Mouse (Mus musculus): ENCODE measurements around the gene Cryzl1. TPM values are rescaled to one million over a fixed set of nuclear protein-coding genes. Genes with fewer than 3 reads are reported as not detected.

The Cryzl1 gene
- polyA plus RNA-seq (2015; fragmentation: Nextera tagmentation; extraction: Ambion mirVana) = 61.5 and 65.9 TPM in 2 replicates

DNA sequence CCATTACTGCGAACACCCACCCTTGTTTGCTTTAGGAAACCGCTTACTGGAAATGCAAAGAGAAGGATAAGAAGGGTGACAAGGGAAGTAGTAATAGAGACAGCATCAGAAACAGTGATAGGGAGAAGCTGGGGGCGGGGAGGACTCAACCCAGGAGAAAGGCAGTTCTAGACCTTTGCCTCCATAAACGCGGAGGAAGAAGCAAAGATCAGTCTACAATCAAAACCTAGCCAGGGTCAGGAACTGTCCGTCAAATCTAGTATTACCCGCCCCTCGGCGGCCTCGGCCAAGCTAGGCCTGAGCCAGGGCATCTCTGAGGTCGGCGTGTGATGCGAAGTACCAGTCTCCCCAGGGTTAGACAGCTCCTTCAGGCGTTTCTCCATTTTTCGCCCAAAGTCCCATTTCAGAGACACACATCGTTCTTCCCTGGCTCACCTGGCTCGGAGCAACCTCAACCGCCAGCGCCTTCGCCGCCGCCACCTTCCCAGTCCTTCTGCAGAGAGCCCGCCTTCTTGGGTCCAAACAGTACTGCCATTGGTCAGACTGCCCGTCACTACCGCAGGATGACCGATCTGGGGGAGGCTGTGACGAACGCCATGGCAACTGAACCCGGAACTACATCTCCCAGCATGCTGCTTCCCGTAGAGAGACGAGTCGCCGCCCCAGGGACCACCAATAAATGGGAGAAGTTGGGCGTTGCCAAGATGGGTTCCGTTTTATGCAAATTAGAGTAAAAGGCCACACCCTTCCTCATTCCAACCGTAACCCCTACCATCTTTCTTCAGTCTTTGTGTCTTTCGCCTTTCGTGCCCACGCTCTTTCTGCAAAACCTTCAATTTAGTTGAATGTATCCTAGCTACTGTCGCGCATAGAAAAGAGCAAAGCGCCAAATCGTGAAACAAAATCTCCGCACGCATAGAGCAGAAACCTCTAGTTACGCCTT, at the start of gene Cryzl1:
TSS of gene Cryzl1 (minus strand) at position 853 of the 943 bp plus-strand sequence.
- Histone ChIP-seq H3K27me3 (no peaks in the 10 kb centered on the region), H3K36me3 (peaks cover 3% of the 10 kb centered on the region; the same call in 1 of the 2 replicates), H3K27ac (peak within 1 kb of the TSS; percentile 96), H3K9ac (peak within 1 kb of the TSS; percentile 85), H3K9me3 (no peaks in the 10 kb centered on the region), H3K4me1 (peaks cover 20% of the 10 kb centered on the region), H3K4me3 (peak within 1 kb of the TSS; percentile 85), H3K4me2 (peak within 1 kb of the TSS; percentile 68)
- peak; percentile 95 for ATAC-seq (ENCODE audit: insufficient number of reproducible peaks, low FRiP score, low TSS enrichment, low read depth)
- WGBS = under 1% methylated on average over 46 of the region's 46 CpGs

DNA sequence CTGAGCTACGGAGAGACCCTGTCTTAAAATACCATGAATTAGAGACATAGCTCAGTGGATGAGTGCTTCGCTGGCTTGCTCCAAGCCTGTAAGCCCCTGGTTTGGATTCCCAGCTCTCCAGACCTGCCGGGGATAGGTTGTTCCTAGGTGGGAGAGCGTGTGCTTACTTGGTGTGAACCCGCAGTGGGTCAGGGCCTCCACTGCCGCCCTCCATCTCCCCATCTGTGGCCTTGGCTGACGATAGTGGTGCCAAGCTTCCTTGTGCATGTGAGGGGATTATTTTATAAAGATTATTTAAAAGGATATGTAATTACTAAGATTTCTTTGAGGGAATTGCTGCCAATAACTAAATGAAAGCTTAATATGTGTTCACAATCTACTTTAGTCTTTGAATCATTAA, 43.8 kb upstream of the Cryzl1 start:
- WGBS = 78% methylated on average over 7 of the region's 7 CpGs
- Histone ChIP-seq H3K36me3 (no peaks in the 10 kb centered on the region), H3K9me3 (no peaks in the 10 kb centered on the region), H3K4me2 (no peak overlapping the region), H3K4me3 (no peak overlapping the region), H3K4me1 (no peaks in the 10 kb centered on the region), H3K27me3 (no peaks in the 10 kb centered on the region), H3K9ac (no peak overlapping the region), H3K27ac (no peak overlapping the region)
- ATAC-seq (ENCODE audit: insufficient number of reproducible peaks, low FRiP score, low TSS enrichment, low read depth) = no peak

DNA sequence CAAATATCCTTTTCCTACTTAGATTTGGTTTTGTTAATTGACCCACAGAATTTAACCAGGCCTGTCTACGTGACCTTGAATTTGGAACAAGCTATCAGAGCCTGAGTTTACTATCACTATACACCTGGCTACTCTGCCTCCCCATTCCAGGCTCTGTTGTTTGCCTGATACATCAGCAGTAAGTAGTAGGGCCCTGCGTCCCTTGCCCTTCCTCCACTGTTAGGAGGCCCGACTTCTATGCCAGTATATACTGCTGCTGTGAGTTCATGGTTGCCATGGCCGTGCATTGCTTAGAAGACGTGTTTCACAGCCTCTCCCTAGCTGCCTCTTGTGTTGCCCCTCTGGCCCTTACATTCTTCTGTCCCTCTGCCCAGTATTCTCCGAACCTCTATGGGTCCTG, 42.6 kb upstream of the Cryzl1 start:
- H3K27me3 ChIP-seq = no peaks in the 10 kb centered on the region
- H3K27ac ChIP-seq = no peak overlapping the region
- no peak overlapping the region for H3K9ac ChIP-seq
- 86% methylated on average over 6 of the region's 6 CpGs for WGBS
- no peak for ATAC-seq (ENCODE audit: insufficient number of reproducible peaks, low FRiP score, low TSS enrichment, low read depth)
- no peak overlapping the region for H3K4me2 ChIP-seq
- H3K9me3 ChIP-seq = no peaks in the 10 kb centered on the region
- no peak overlapping the region for H3K4me3 ChIP-seq
- peaks cover 10% of the 10 kb centered on the region for H3K4me1 ChIP-seq
- no peaks in the 10 kb centered on the region for H3K36me3 ChIP-seq

DNA sequence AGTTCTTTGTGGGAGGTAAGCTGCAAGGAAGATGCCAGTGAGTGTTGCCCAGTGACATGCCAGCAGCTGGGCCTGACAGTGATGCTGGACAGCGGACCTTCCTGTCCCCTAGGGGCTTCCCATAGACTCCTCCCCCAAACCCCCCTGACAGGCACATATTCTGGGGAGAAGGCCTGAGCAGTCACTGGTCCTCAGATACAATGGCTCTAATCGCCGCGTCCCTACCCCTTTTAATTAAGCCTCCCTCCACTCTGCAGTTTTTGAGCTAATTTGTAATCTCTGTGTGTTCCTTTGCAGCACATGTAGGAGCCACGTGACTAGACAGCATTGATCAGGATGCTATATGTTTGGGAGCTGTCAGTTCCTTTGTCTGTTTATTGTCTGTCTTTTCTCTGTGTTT, 41.9 kb upstream of the Cryzl1 start:
- Histone ChIP-seq H3K9ac (no peak overlapping the region), H3K27me3 (no peaks in the 10 kb centered on the region), H3K27ac (no peak overlapping the region), H3K36me3 (no peaks in the 10 kb centered on the region), H3K9me3 (no peaks in the 10 kb centered on the region), H3K4me3 (no peak overlapping the region), H3K4me2 (no peak overlapping the region), H3K4me1 (peaks cover 13% of the 10 kb centered on the region)
- ATAC-seq (ENCODE audit: insufficient number of reproducible peaks, low FRiP score, low TSS enrichment, low read depth) = no peak
- WGBS = 69% methylated on average over 5 of the region's 5 CpGs

DNA sequence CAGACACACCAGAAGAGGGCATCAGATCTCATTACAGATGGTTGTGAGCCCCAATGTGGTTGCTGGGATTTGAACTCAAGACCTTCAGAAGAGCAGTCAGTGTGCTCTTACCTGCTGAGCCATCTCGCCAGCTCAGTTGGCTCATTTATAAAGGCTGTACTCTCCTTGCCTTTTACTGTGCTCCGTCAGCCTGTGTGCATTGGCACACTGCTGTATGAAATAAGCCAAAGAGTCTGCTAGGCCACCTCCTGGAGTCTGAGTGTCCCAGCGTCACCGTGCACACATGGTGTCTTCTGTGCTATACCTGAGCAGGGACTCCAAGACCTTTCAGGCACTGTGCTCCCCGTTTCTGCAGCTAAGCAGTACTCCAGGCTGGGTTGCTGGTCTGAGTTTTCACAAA, 41.1 kb upstream of the Cryzl1 start:
- Histone ChIP-seq H3K27me3 (no peaks in the 10 kb centered on the region), H3K27ac (no peak overlapping the region), H3K4me2 (no peak overlapping the region), H3K4me3 (no peak overlapping the region), H3K4me1 (peaks cover 13% of the 10 kb centered on the region), H3K9me3 (no peaks in the 10 kb centered on the region), H3K36me3 (no peaks in the 10 kb centered on the region), H3K9ac (no peak overlapping the region)
- ATAC-seq (ENCODE audit: insufficient number of reproducible peaks, low FRiP score, low TSS enrichment, low read depth) = no peak
- WGBS = 80% methylated on average over 5 of the region's 5 CpGs

DNA sequence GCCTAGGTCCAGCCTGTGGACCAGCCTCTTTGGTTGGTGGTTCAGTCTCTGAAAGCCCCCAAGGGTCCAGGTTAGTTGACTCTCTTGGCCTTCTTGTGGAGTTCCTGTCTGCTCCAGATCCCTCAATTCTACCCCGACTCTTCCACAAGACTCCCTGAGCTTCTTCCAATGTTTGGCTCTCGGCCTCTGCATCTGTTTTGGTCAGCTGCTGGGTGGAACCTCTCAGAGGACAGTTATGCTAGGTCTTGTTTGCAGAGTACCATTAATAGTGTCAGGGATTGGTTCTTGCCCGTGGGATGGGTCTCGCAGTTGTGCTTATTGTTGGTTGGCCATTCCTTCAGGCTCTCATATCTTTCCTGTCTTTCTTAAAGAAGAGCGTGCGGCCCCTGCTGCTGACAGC, 39.8 kb upstream of the Cryzl1 start:
- no peaks in the 10 kb centered on the region for H3K9me3 ChIP-seq
- H3K4me2 ChIP-seq = no peak overlapping the region
- peaks cover 20% of the 10 kb centered on the region for H3K4me1 ChIP-seq
- WGBS = 89% methylated on average over 6 of the region's 6 CpGs
- H3K4me3 ChIP-seq = no peak overlapping the region
- no peak overlapping the region for H3K27ac ChIP-seq
- ATAC-seq (ENCODE audit: insufficient number of reproducible peaks, low FRiP score, low TSS enrichment, low read depth) = no peak
- H3K9ac ChIP-seq = no peak overlapping the region
- no peaks in the 10 kb centered on the region for H3K27me3 ChIP-seq
- no peaks in the 10 kb centered on the region for H3K36me3 ChIP-seq

DNA sequence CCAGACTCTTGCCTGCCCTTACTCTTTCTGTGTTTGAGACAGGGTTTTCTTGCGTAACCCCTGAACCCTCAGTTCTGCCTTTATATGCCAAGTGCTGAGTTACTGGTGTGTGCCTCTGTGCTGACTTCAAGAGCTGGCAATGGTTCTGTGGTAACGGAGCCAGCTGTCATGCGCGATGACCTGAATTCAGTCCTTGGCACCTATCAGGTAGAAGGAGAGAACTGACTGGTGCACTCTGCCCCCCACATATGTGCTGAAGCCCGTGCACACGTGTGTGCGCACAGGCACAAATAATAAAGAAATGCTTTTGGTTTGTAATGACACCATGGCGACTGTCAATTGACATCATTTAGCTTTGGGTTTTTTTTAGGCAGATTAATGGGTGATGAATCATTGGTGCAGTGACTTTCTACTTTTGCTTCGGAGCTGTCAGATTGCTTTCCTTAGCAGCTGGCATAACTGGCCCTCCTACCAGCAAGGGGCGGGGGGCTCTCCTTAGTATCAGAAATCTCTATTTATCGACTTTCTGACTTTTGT, 38.5 kb upstream of the Cryzl1 start:
- WGBS = 77% methylated on average over 11 of the region's 11 CpGs
- no peak for ATAC-seq (ENCODE audit: insufficient number of reproducible peaks, low FRiP score, low TSS enrichment, low read depth)
- H3K4me1 ChIP-seq = peaks cover 20% of the 10 kb centered on the region

DNA sequence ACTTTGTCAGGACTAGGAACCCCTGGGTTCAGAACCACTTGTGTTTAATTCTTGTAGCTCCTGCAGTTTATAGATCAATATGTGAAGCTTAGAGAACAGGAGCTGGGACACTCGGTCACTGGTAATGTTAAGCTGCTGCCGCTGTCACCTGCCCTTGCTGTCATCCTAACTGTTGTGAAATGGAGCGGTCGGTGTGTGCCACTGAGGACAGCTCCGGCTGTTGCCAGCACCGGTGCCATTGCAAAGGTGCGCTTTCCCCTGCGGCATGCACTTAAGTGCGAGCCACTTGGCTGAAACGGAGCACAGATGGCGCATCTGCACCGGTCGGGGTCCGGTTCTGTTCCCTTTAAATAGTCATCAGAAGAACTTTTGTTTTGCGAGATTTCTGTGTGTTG, 37.0 kb upstream of the Cryzl1 start:
- Histone ChIP-seq H3K9ac (no peak overlapping the region), H3K9me3 (no peaks in the 10 kb centered on the region), H3K27me3 (no peaks in the 10 kb centered on the region), H3K4me1 (peaks cover 20% of the 10 kb centered on the region), H3K4me3 (no peak overlapping the region), H3K36me3 (no peaks in the 10 kb centered on the region), H3K27ac (no peak overlapping the region), H3K4me2 (no peak overlapping the region)
- ATAC-seq (ENCODE audit: insufficient number of reproducible peaks, low FRiP score, low TSS enrichment, low read depth) = no peak
- 81% methylated on average over 15 of the region's 15 CpGs for WGBS

More for the DNA sequence above, 38.5 kb upstream of the Cryzl1 start:
- no peak overlapping the region for H3K9ac ChIP-seq
- H3K4me2 ChIP-seq = no peak overlapping the region
- H3K27ac ChIP-seq = no peak overlapping the region
- H3K36me3 ChIP-seq = no peaks in the 10 kb centered on the region
- no peak overlapping the region for H3K4me3 ChIP-seq
- H3K9me3 ChIP-seq = no peaks in the 10 kb centered on the region
- no peaks in the 10 kb centered on the region for H3K27me3 ChIP-seq

DNA sequence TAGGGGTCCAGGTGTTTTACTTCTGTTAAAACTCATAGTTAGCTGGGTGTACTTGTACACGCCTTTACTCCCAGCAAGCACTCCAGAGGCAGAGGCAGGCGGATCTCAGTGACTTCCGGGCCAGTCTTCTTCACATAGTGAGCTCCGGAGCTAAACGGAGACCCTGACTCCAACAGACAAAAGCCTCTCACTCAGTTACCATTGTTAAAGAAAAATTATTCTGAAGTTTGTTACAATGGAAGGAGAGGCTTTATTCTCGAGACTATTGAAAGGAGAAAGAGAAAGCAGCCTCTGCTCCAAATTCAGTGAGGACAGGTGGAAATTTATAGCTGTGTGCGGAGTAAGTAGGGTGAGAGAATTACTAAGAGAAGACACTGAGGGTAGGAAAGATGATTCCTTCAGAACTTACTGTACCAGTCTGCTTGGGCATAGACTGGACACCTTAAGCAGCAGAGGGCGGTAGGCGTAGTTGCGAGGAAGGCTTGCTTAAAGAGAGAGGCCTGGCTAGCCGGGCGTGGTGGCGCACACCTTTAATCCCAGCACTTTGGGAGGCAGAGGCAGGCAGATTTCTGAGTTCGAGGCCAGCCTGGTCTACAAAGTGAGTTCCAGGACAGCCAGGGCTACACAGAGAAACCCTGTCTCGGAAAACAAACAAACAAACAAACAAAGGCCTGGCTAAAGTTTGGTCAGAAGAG, 36.5 kb upstream of the Cryzl1 start:
- Histone ChIP-seq H3K4me3 (no peak overlapping the region), H3K27me3 (no peaks in the 10 kb centered on the region), H3K36me3 (no peaks in the 10 kb centered on the region), H3K4me2 (no peak overlapping the region), H3K9ac (no peak overlapping the region), H3K27ac (no peak overlapping the region), H3K9me3 (no peaks in the 10 kb centered on the region), H3K4me1 (peaks cover 20% of the 10 kb centered on the region)
- ATAC-seq (ENCODE audit: insufficient number of reproducible peaks, low FRiP score, low TSS enrichment, low read depth) = no peak
- WGBS = 92% methylated on average over 15 of the region's 15 CpGs

DNA sequence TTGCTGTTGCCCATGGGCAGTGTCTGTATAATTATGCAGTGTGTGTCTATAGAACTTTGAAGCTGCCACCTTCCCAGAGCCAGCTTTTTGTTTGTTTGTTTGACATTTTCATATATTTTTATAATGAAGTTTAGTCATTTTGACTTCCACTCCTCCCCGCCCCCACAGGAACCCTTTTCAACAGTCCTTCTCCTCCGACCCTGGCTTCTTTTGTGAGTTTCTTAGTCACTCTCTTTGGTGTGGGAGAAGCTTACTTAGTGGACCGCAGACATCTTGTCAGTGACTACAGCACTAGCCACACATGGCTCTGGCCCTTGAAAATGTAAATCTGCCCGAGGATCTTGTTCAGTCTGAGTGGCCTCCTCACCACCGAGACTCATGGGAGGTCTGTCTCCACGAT, 35.6 kb upstream of the Cryzl1 start:
- WGBS = 81% methylated on average over 6 of the region's 6 CpGs
- no peaks in the 10 kb centered on the region for H3K27me3 ChIP-seq
- no peaks in the 10 kb centered on the region for H3K36me3 ChIP-seq
- no peaks in the 10 kb centered on the region for H3K9me3 ChIP-seq
- no peak overlapping the region for H3K9ac ChIP-seq
- no peak overlapping the region for H3K27ac ChIP-seq
- ATAC-seq (ENCODE audit: insufficient number of reproducible peaks, low FRiP score, low TSS enrichment, low read depth) = no peak
- no peak overlapping the region for H3K4me3 ChIP-seq
- no peak overlapping the region for H3K4me2 ChIP-seq
- peaks cover 20% of the 10 kb centered on the region for H3K4me1 ChIP-seq

DNA sequence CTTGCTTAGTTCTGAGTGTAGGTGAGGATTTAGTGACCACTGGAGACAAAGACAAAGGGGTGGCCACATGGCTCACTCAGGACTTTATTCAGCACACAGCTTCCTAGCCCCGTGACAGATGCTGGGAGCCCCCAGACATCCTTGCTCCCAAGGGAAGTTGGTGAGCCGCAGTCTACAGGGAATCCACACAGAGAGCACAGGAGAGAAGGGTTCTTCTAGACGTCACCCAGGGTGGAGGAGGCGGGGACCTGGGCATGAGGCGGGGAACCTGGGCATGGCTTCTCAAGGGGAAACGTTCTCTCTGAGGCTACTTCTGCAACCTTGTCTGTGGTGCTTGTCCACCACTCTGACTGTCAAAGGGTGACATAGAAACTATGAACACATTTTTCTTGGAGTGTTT, 35.2 kb upstream of the Cryzl1 start:
- Histone ChIP-seq H3K27ac (no peak overlapping the region), H3K4me2 (no peak overlapping the region), H3K9ac (no peak overlapping the region), H3K36me3 (no peaks in the 10 kb centered on the region), H3K9me3 (no peaks in the 10 kb centered on the region), H3K4me3 (no peak overlapping the region), H3K4me1 (peaks cover 20% of the 10 kb centered on the region), H3K27me3 (no peaks in the 10 kb centered on the region)
- WGBS = 66% methylated on average over 6 of the region's 6 CpGs
- ATAC-seq (ENCODE audit: insufficient number of reproducible peaks, low FRiP score, low TSS enrichment, low read depth) = no peak

DNA sequence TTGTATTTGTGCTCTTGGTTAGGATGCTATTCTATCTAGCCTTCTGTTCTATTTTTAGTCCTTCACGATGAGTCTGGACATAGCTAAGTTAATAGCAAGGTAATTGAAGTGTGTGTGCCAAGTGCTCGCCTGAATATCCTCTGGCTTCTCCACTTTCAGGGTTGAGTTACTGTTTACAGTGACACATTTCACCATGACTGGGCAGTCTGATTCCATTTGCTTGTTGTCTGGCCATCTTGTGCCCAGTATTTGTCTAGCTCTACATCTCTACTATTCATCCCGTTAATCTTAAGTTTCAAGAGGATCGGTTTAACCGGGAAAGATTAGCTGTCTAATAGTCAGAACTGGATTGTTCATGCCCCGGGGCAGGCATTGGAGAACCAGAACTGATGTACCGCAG, 33.7 kb upstream of the Cryzl1 start:
- WGBS = 68% methylated on average over 7 of the region's 7 CpGs
- H3K4me1 ChIP-seq = peaks cover 20% of the 10 kb centered on the region
- H3K27me3 ChIP-seq = no peaks in the 10 kb centered on the region
- no peak overlapping the region for H3K4me3 ChIP-seq
- ATAC-seq (ENCODE audit: insufficient number of reproducible peaks, low FRiP score, low TSS enrichment, low read depth) = no peak
- H3K36me3 ChIP-seq = no peaks in the 10 kb centered on the region
- no peak overlapping the region for H3K4me2 ChIP-seq
- no peak overlapping the region for H3K9ac ChIP-seq
- H3K9me3 ChIP-seq = no peaks in the 10 kb centered on the region
- H3K27ac ChIP-seq = no peak overlapping the region

All from limb, embryonic 15.5 days (tissue).